Mouse (Mus musculus) c-Kit-positive CD71-positive TER-119-negative erythroid progenitor cells, embryonic 14.5 days (primary cell): Measurements from ENCODE around the gene Calm3.

ENCODE experiments used
- DNase-seq: peaks from one replicate; pipeline ENCODE4 v3.0.0-alpha.2; 2013; ENCODE audit warnings: low read depth

Calm3 gene

GRCm38 (mm10) chr7:16915461-16916340, 8.2 kb downstream of the Calm3 start:
- no peak for DNase-seq

DNA sequence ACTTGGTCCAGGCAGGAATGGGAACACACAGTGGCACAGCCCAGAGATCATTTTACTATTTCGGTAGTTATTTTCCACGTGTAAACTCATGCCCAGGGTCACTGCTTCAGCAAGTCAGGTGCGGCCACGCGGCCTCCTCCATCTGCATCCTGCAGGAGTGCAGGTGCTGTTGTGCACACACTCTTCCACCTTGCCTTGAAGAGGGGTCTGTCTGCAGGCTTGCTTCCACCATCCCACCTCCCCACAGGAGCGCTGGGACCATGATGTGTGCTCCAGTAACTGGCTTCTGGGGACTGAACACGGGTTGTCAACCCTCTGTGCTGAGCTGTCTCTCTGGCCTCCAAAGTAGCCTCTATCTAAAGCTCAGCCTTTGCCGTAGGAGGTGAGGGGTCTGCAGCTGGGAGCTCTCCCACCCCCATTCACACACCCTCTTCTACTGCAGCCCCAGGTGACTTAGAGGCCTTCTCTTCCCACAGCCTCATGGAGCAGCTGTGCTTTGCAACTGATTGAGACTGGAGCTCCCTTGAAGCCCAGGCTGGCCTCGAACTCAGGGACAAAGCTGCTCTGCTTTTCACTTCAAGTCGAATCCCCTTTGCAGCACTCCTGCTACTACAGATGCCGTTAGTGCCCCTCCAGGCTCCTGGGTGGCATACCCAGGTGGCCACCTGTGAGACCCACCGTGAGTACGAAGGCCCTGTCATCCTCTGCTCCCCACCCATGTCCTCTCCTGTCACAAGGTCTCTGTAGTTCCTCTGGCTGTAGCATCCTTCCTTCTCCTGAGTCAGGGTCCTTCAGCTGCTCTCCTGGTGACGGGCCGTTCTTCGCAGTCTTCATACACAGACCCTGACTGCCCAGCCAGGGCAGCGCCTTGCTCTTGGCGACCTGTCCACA, 9.2 kb downstream of the Calm3 start:
- no peak for DNase-seq

DNA sequence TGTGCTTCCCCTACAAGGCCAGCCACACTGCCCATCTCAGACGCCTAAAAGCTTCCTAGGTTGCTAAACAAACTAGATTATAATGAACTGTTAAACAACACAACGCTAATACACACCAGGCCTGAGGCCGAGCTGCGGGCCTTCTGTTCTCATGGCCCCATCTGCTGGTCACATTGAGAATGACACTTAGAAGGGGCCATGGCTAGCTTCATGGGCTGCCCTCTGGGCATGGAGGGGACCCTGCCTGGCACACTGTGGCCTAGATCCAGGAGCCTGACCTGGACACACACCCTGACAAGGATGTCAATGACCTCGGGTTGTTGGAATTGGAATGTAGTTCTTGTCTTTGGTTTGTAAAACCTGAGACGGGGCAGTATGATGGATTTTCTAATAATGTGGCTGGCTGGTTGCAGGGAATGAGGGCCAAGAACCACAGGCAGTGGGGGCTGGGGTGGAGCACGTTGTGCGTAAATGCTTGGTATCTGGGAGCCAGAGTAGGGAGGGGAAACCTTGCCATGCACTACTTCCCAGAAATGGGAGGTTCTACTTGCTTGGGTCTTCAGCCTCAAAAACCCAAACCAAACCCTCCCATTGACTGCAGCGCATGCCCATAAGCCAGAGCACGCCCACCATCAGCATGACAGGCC, 10.0 kb downstream of the Calm3 start:
- peak; percentile 58 for DNase-seq

DNA sequence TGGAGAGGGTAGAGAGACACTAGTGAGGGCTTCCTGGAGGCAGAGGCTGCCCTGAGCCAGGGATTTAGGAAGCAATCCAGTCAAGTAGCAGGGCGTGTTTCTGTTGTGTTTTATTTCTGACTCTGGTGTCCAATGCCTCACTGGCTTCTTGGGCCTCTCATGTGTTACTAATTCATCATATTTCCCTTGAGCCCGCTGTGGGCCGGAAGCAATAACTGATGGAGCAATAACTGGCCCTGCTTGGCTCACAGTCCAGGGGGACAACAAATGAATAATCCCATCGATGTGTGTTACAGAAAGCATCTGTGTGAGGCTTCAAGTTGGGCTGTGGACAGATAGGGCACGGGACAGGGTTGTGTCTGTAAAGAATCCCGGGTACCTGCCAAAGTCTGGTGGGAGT, 11.6 kb downstream of the Calm3 start:
- DNase-seq: no peak

GRCm38 (mm10) chr7:16911904-16912303, 12.0 kb downstream of the Calm3 start:
- DNase-seq: no peak

- DNase-seq: no peak
These were observed 14.0 kb downstream of the Calm3 start for GRCm38 (mm10) chr7:16909909-16910308.

DNA sequence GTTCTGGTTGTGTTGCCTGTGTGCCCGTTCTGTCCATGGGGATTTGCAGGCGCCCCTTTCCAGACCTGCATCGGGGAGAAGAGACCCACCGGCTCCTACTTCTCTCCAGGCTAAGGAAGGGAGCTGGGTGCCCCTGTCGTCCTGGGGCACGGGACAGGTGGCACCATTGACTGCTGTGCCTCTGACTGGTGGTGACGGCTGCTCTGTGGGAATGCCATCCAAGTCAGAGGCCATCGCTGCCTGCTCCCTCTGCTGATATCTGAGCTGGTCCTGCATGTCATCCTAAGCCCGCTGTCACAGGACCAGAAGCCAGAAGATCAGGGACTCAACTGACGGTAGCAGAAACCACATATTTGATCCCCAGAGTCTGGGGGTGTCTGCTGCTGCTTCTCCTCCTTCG, 15.1 kb downstream of the Calm3 start:
- DNase-seq: no peak

DNA sequence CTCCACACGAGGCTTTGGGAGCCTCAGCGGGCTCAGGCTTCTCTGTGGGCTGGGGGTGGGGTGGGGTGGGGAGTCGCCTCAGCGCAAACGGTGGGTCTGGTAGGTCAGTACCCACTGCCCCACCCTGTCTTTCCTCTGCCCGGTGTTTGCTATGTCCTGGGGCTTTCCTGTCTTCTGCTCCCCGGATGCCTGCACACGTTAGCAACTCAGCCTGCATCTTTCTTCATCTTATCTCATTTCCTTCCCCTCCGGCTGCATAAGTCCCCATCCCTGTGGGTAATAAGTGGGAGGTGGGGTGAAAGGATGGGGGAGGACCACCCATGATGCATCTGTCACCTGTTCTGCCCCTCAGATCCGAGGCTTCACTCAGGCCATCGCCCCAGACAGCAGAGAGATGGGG, 15.5 kb downstream of the Calm3 start:
- no peak for DNase-seq

GRCm38 (mm10) chr7:16907842-16908241, 16.1 kb downstream of the Calm3 start:
- DNase-seq: no peak

GRCm38 (mm10) chr7:16906889-16907559, 16.9 kb downstream of the Calm3 start:
- no peak for DNase-seq

- no peak for DNase-seq
These were observed 17.6 kb downstream of the Calm3 start, which contains the start of gene Ptgir for GRCm38 (mm10) chr7:16906281-16906680. TSS of gene Ptgir (plus strand) at chr7:16906490.

DNA sequence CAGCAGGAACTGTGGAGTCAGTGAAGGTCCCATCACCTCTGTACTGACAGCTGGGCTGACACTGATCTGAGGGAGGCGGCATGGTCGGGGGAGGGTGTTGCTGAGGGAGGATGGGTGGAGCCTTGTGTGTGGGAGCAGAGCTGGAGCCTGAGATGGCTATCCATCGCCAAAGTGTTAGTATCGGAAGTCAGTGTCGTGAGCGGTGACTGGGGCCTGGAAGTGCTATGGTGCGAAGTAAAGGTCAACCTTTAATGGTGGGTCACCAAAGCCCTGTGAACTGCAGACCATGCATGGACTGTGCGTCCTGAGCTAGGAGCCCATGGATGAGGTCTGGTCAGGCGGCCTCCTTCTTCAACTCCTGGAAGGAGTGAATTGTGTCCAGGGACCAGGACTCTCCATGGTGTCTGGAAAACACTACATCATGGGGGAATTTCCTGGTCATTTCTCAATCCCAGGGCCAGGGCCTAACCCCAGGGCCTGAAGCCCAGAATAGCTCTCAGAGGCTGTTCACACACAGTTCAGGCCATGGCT, 18.4 kb downstream of the Calm3 start:
- DNase-seq: no peak

DNA sequence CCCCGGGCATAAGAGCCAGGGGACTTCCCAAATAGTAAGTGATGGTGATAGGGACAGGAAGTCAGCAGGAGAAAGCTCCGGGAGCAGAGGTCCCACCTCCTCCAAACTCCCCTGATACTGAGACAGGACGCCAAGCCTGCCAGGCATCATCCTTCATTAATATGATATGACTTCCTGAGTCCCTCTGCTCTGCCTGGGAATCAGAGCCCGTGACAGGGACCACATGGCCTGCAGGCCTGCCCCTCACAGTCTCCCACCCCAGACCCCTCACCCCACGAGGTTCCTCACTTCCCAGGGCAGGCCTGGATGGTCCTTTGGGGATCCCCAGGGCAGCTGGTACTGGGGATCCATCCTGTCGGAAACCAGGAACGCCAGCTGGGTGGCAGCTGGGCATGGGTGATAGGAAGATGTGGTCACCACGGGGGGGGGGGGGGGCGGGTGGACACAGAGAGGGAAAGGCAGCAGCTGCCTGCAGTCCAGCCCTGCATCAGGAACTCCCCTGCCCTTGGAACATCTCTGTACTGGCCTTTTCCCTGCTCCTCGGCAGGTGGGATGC, 19.7 kb downstream of the Calm3 start:
- DNase-seq: no peak

DNA sequence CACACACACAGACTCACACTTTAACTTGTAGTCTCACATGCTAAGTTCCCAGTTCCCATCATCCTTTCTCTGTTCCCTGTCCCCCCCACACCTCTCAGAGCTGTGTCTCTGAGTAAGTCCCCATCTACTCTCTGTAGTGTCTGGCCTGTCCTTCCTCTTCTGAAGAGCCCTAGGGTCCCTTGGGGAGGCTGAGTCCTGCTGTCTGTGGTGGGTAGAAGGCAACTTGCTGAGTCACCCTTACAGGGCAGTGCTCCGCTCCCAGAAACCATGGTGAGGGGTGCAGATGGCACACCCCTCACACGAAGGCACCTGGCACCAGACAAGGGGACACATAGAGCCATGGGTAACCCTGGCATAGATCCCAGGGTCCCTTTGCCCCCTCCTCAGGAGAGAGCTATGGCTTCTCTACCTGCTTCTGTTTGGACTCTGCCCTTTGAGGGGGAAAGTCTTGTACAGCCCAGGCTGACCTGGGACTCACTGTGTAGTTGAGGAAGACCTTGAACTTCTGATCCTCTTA, 20.4 kb downstream of the Calm3 start:
- DNase-seq: no peak

- no peak for DNase-seq
These were observed 23.4 kb downstream of the Calm3 start for GRCm38 (mm10) chr7:16900526-16900925.

GRCm38 (mm10) chr7:16895511-16895910, 28.4 kb downstream of the Calm3 start:
- no peak for DNase-seq

- peak; percentile 35 for DNase-seq
These were observed 28.9 kb downstream of the Calm3 start for GRCm38 (mm10) chr7:16895000-16895399.

- no peak for DNase-seq
These were observed 29.6 kb downstream of the Calm3 start for GRCm38 (mm10) chr7:16894279-16894678.

- DNase-seq: no peak
These were observed 30.3 kb downstream of the Calm3 start for GRCm38 (mm10) chr7:16893612-16894011.

GRCm38 (mm10) chr7:16892352-16892730, 31.6 kb downstream of the Calm3 start:
- no peak for DNase-seq
